Mouse (Mus musculus): Measurements from ENCODE around the gene Phykpl.
A peak's percentile ranks its signal among the peaks of the same experiment; 100 is the strongest.

Gene Phykpl

DNA sequence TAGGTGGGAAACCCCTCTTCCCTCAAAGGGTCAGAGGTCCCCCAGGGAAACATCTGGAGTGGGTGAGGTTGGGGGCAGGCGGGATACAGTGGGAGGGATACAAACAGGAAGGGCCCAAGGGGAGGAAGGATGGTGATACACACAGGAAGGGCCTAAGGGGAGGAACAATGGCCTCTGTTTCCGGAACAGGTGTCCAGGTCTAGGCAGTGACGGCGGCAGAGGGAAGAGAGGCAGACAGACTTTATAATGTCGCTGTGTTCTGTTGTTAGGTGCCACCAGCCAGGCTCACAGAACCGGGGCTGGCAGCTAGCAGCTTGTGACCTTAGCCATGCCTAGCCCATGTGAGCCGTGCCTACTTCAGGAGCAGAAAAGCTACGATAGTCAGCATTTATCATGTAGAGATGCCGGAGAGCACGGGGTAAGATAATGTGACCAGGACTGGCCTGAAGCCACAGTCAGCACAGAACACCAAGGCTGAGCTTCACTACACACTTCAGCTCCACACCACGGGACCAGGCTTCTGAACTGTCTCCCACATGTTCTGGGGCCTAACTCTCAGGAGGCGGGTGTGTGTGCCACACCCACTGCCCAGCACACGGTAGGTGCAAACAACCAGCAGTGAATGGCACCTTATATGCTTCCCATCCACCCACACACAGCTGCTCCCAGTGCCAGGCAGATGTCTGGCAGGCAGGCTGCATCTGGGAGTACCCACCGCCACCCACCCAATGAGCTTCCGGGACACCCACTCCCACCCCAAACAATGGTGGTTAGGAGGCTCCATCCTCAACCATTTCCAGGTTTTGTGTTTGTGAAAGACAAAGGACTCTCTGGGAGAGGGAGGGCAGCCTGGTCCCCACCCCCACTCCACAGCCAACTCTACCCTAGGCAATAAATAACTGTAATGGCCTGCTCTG is 62.5 kb downstream of the Phykpl start:
- DNase-seq = no peak

DNA sequence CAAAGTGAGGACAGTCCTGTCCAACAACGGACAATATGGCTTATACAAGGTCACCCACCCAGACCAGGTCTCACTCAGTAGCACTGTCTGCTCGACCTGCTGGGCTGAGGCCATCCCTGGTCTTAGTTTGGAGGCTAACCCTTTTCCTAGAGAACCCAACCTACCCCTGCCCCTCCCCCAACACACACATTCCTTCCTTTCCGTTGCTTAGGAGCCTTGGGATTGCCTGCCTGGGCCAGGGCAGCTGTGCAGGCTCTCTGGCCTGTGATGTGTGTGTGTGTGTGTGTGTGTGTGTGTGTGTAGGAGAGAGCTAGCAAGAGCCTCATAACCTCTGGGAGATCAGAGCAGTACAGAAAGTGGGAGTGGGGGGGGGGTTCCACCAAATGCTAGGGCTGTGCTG is 64.0 kb downstream of the Phykpl start:
- no peak for DNase-seq

- no peak for DNase-seq
These were observed 64.7 kb downstream of the Phykpl start for GRCm38 (mm10) chr11:51649111-51649888.

GRCm38 (mm10) chr11:51649889-51650199 is 65.3 kb downstream of the Phykpl start:
- no peak for DNase-seq

GRCm38 (mm10) chr11:51650261-51650660 is 65.7 kb downstream of the Phykpl start:
- peak; percentile 48 for DNase-seq

GRCm38 (mm10) chr11:51650691-51651515 is 66.3 kb downstream of the Phykpl start, which contains the start of the genes N4bp3 and D930048N14Rik:
TSS of gene N4bp3 (minus strand) at chr11:51650842.
TSS of gene D930048N14Rik (plus strand) at chr11:51650954.
- DNase-seq = peak; percentile 53

DNA sequence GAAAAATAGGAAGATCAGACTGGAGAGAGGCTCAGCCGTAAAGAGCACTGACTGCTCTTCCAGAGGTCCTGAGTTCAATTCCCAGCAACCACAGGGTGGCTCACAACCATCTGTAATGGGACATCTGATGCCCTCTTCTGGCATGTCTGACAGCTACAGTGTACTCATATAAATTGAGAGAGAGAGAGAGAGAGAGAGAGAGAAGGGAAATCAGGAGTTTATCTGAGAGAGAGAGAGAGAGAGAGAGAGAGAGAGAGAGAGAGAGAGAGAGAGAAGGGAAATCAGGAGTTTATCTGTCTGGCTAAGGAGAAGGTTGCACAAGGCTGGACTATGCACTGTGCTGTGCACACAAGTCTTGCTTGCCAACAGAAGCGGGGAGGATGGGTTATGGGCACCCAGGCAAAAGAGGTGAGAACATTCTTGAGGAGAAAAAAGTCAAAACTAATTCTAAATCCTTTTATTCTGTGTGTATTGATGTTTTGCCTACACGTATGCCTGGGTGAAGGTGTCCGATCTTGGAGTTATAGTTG is 68.4 kb downstream of the Phykpl start:
- DNase-seq = no peak

- DNase-seq = no peak
These were observed 69.2 kb downstream of the Phykpl start for GRCm38 (mm10) chr11:51653736-51654135.
